Mouse (Mus musculus): ENCODE measurements at regions not wholly inside any gene's neighbourhood (a gene's known extent, or its start where the extent isn't known, plus 50 kb on each side); places are given as distances from the start of the nearest gene placed in this dataset.
A peak's percentile ranks its signal among the peaks of the same experiment; 100 is the strongest.

DNA sequence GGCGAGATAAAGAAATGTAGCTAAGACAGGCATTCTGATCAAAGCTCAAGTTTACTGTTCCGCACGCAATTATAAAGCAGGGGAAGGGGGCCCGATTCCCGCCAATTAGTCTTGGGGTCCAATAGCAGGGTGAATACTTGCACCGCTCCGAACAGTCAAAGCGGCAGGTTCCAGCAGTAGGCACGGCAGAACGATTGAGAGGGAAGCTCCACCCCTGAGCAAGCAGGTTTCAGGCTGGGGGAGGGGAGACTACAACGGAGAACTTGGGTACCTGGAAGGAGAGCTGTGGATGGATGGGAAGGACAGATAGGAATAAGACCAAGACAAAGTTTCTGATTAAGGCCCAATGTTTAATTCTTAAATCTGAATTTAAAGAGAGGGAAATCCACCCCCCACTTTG lies 618.8 kb downstream of the Adcyap1 start:
- Histone ChIP-seq H3K4me1 (ENCODE audit: insufficient read depth, low read length) (no peaks in the 10 kb centered on the region), H3K27ac (no peak overlapping the region), H3K4me2 (ENCODE audit: low read depth, low read length) (peak overlapping the region; percentile 5; the same call in 1 of the 2 replicates), H3K27me3 (ENCODE audit: insufficient read depth, low read length) (no peaks in the 10 kb centered on the region), H3K4me3 (ENCODE audit: low read length) (no peak overlapping the region), H3K36me3 (ENCODE audit: insufficient read depth, low read length) (no peaks in the 10 kb centered on the region), H3K9me3 (ENCODE audit: low read length) (no peaks in the 10 kb centered on the region), H3K9ac (replicated peaks; ENCODE audit: low read length) (no peak overlapping the region)
- ATAC-seq (no peak), DNase-seq (ENCODE audit: low spot score) (no peak)
- no peak for TF ChIP-seq CTCF (IDR thresholded peaks at IDR 0.05; ENCODE audit: low read depth)
- 27% methylated on average over 11 of the region's 11 CpGs for WGBS
